Mouse (Mus musculus): ENCODE measurements around the gene Gm17190. TPM values are rescaled to one million over a fixed set of nuclear protein-coding genes. Genes with fewer than 3 reads are reported as not detected.

Gm17190 gene
- polyA plus RNA-seq, 2 experiments, result not detected

- Histone ChIP-seq H3K4me1 (ENCODE audit: control insufficient read depth, insufficient read depth, low read length) (no peaks in the 10 kb centered on the region), H3K9ac (ENCODE audit: low read depth, low read length, severe bottlenecking) (no peak overlapping the region), H3K36me3 (ENCODE audit: control insufficient read depth, insufficient read depth, low read length) (no peaks in the 10 kb centered on the region), H3K9me3 (ENCODE audit: control insufficient read depth, low read length) (no peaks in the 10 kb centered on the region), H3K4me3 (replicated peaks; ENCODE audit: low read length) (no peak overlapping the region), H3K27me3 (ENCODE audit: control insufficient read depth, insufficient read depth, low read length) (no peaks in the 10 kb centered on the region), H3K4me2 (replicated peaks; ENCODE audit: low read depth, low read length, severe bottlenecking) (no peak overlapping the region), H3K27ac (replicated peaks; ENCODE audit: low read depth, low read length) (no peak overlapping the region)
- ATAC-seq (ENCODE audit: low FRiP score, low read depth) (no peak), DNase-seq (ENCODE audit: low spot score) (no peak)
- no peak for TF ChIP-seq POLR2A (IDR thresholded peaks at IDR 0.05; ENCODE audit: borderline replicate concordance, extremely low read depth, insufficient read depth, insufficient read length)
- 81% methylated on average over 3 of the region's 3 CpGs for WGBS
Measured at GRCm38 (mm10) chr13:96110767-96111166, 28.9 kb downstream of the Gm17190 start.

- Histone ChIP-seq H3K4me2 (replicated peaks; ENCODE audit: low read depth, low read length, severe bottlenecking) (no peak overlapping the region), H3K36me3 (ENCODE audit: control insufficient read depth, insufficient read depth, low read length) (no peaks in the 10 kb centered on the region), H3K9ac (ENCODE audit: low read depth, low read length, severe bottlenecking) (no peak overlapping the region), H3K9me3 (ENCODE audit: control insufficient read depth, low read length) (no peaks in the 10 kb centered on the region), H3K4me1 (ENCODE audit: control insufficient read depth, insufficient read depth, low read length) (no peaks in the 10 kb centered on the region), H3K4me3 (replicated peaks; ENCODE audit: low read length) (no peak overlapping the region), H3K27ac (replicated peaks; ENCODE audit: low read depth, low read length) (no peak overlapping the region), H3K27me3 (ENCODE audit: control insufficient read depth, insufficient read depth, low read length) (no peaks in the 10 kb centered on the region)
- DNase-seq (ENCODE audit: low spot score) (no peak), ATAC-seq (ENCODE audit: low FRiP score, low read depth) (no peak)
- WGBS, result 75% methylated on average over 2 of the region's 2 CpGs
- no peak for TF ChIP-seq POLR2A (IDR thresholded peaks at IDR 0.05; ENCODE audit: borderline replicate concordance, extremely low read depth, insufficient read depth, insufficient read length)
Measured at GRCm38 (mm10) chr13:96112711-96113110, 30.9 kb downstream of the Gm17190 start.

- ATAC-seq (ENCODE audit: low FRiP score, low read depth) (no peak), DNase-seq (ENCODE audit: low spot score) (no peak)
- WGBS, result 75% methylated on average over 5 of the region's 5 CpGs
- Histone ChIP-seq H3K4me1 (ENCODE audit: control insufficient read depth, insufficient read depth, low read length) (no peaks in the 10 kb centered on the region), H3K9me3 (ENCODE audit: control insufficient read depth, low read length) (no peaks in the 10 kb centered on the region), H3K4me3 (replicated peaks; ENCODE audit: low read length) (no peak overlapping the region), H3K27me3 (ENCODE audit: control insufficient read depth, insufficient read depth, low read length) (peaks cover 24% of the 10 kb centered on the region), H3K4me2 (replicated peaks; ENCODE audit: low read depth, low read length, severe bottlenecking) (no peak overlapping the region), H3K27ac (replicated peaks; ENCODE audit: low read depth, low read length) (no peak overlapping the region), H3K36me3 (ENCODE audit: control insufficient read depth, insufficient read depth, low read length) (no peaks in the 10 kb centered on the region), H3K9ac (ENCODE audit: low read depth, low read length, severe bottlenecking) (no peak overlapping the region)
- TF ChIP-seq POLR2A (IDR thresholded peaks at IDR 0.05; ENCODE audit: borderline replicate concordance, extremely low read depth, insufficient read depth, insufficient read length), result no peak
Measured at GRCm38 (mm10) chr13:96125011-96125410, 43.2 kb downstream of the Gm17190 start.

- Histone ChIP-seq H3K4me1 (ENCODE audit: control insufficient read depth, insufficient read depth, low read length) (0 out of 2 replicates have a peak, but pooled peaks cover 4% of the 10 kb centered on the region), H3K36me3 (ENCODE audit: control insufficient read depth, insufficient read depth, low read length) (no peaks in the 10 kb centered on the region), H3K9me3 (ENCODE audit: control insufficient read depth, low read length) (no peaks in the 10 kb centered on the region), H3K27ac (replicated peaks; ENCODE audit: low read depth, low read length) (no peak overlapping the region), H3K4me2 (replicated peaks; ENCODE audit: low read depth, low read length, severe bottlenecking) (no peak overlapping the region), H3K9ac (ENCODE audit: low read depth, low read length, severe bottlenecking) (no peak overlapping the region), H3K27me3 (ENCODE audit: control insufficient read depth, insufficient read depth, low read length) (peaks cover 40% of the 10 kb centered on the region), H3K4me3 (replicated peaks; ENCODE audit: low read length) (no peak overlapping the region)
- no peak for TF ChIP-seq POLR2A (IDR thresholded peaks at IDR 0.05; ENCODE audit: borderline replicate concordance, extremely low read depth, insufficient read depth, insufficient read length)
- ATAC-seq (ENCODE audit: low FRiP score, low read depth) (no peak), DNase-seq (ENCODE audit: low spot score) (no peak)
- 80% methylated on average over 6 of the region's 6 CpGs for WGBS
Measured at GRCm38 (mm10) chr13:96126669-96127068, 44.8 kb downstream of the Gm17190 start.

GRCm38 (mm10) chr13:96129081-96129480 lies 47.2 kb downstream of the Gm17190 start:
- H3K9me3 ChIP-seq (ENCODE audit: control insufficient read depth, low read length), result no peaks in the 10 kb centered on the region
- H3K27ac ChIP-seq (replicated peaks; ENCODE audit: low read depth, low read length), result no peak overlapping the region
- H3K27me3 ChIP-seq (ENCODE audit: control insufficient read depth, insufficient read depth, low read length), result peaks cover 64% of the 10 kb centered on the region
- 79% methylated on average over 3 of the region's 3 CpGs for WGBS
- no peak for DNase-seq (ENCODE audit: low spot score)
- no peaks in the 10 kb centered on the region for H3K36me3 ChIP-seq (ENCODE audit: control insufficient read depth, insufficient read depth, low read length)
- no peak overlapping the region for H3K4me3 ChIP-seq (replicated peaks; ENCODE audit: low read length)
- ATAC-seq (ENCODE audit: low FRiP score, low read depth), result no peak
- H3K4me2 ChIP-seq (replicated peaks; ENCODE audit: low read depth, low read length, severe bottlenecking), result no peak overlapping the region
- H3K9ac ChIP-seq (ENCODE audit: low read depth, low read length, severe bottlenecking), result no peak overlapping the region
- no peak for TF ChIP-seq POLR2A (IDR thresholded peaks at IDR 0.05; ENCODE audit: borderline replicate concordance, extremely low read depth, insufficient read depth, insufficient read length)
- peaks cover 17% of the 10 kb centered on the region for H3K4me1 ChIP-seq (ENCODE audit: control insufficient read depth, insufficient read depth, low read length)

- Histone ChIP-seq H3K27me3 (ENCODE audit: control insufficient read depth, insufficient read depth, low read length) (peaks cover 76% of the 10 kb centered on the region), H3K9ac (ENCODE audit: low read depth, low read length, severe bottlenecking) (peak overlapping the region; percentile 12; the same call in 1 of the 2 replicates), H3K4me3 (replicated peaks; ENCODE audit: low read length) (peak overlapping the region; percentile 52), H3K4me1 (ENCODE audit: control insufficient read depth, insufficient read depth, low read length) (peaks cover 17% of the 10 kb centered on the region), H3K36me3 (ENCODE audit: control insufficient read depth, insufficient read depth, low read length) (no peaks in the 10 kb centered on the region), H3K4me2 (replicated peaks; ENCODE audit: low read depth, low read length, severe bottlenecking) (peak overlapping the region; percentile 90), H3K9me3 (ENCODE audit: control insufficient read depth, low read length) (no peaks in the 10 kb centered on the region), H3K27ac (replicated peaks; ENCODE audit: low read depth, low read length) (no peak overlapping the region)
- TF ChIP-seq POLR2A (IDR thresholded peaks at IDR 0.05; ENCODE audit: borderline replicate concordance, extremely low read depth, insufficient read depth, insufficient read length), result no peak
- peak; percentile 75 for ATAC-seq (ENCODE audit: low FRiP score, low read depth)
- WGBS, result 0% methylated on average over 23 of the region's 30 CpGs
- DNase-seq (ENCODE audit: low spot score), result peak; percentile 28
Measured at GRCm38 (mm10) chr13:96131050-96131449, 49.2 kb downstream of the Gm17190 start.
